Mouse (Mus musculus) myocyte (in vitro differentiated cells): ENCODE measurements around the gene Arhgap10. TPM values are rescaled to one million over a fixed set of nuclear protein-coding genes. Genes with fewer than 3 reads are reported as not detected.

Source experiments
- H3K27me3 ChIP-seq: one replicate; pipeline ENCODE4 v1.6.1; 2011; ENCODE audit not compliant: control insufficient read depth, insufficient read depth, insufficient read length
- H3K36me3 ChIP-seq: one replicate; pipeline ENCODE4 v1.6.1; 2011; ENCODE audit not compliant: control insufficient read depth, insufficient read depth
- H3K4me2 ChIP-seq: one replicate; pipeline ENCODE4 v1.6.1; 2011; ENCODE audit warnings: low read depth, control low read depth
- H3K4me3 ChIP-seq: one replicate; pipeline ENCODE4 v1.5.1; 2011; ENCODE audit warnings: mild to moderate bottlenecking, control low read depth, moderate library complexity
- H3K79me2 ChIP-seq: one replicate; pipeline ENCODE4 v1.6.1; 2011; ENCODE audit not compliant: control insufficient read depth, insufficient read depth
- H3ac ChIP-seq: one replicate; pipeline ENCODE4 v1.6.1; 2011; ENCODE audit not compliant: control insufficient read depth, insufficient read length
- CEBPB ChIP-seq: IDR thresholded peaks from 2 replicates; pipeline ENCODE4 v1.6.1; 2011; ENCODE audit warnings: mild to moderate bottlenecking, moderate library complexity; ENCODE audit not compliant: poor library complexity, insufficient read depth, severe bottlenecking
- E2F4 ChIP-seq: IDR thresholded peaks from one replicate; pipeline ENCODE4 v1.6.1; 2011; ENCODE audit warnings: mild to moderate bottlenecking, control low read depth, moderate library complexity; ENCODE audit not compliant: insufficient read depth
- MAX ChIP-seq: IDR thresholded peaks from one replicate; pipeline ENCODE4 v1.6.1; 2011; ENCODE audit warnings: low read depth, mild to moderate bottlenecking, control low read depth
- MYOD1 ChIP-seq, 3 experiments: IDR thresholded peaks; one replicate each; pipeline ENCODE4 v1.6.1; 2011; ENCODE audit warnings: control low read depth in 2 of 3, low read depth in 2 of 3, mild to moderate bottlenecking in 2 of 3, moderate library complexity in 1 of 3; ENCODE audit not compliant: insufficient read length in 2 of 3, control insufficient read depth in 1 of 3
- MYOG ChIP-seq, 3 experiments: IDR thresholded peaks; one replicate each; pipeline ENCODE4 v1.6.1; 2011; ENCODE audit warnings: control low read depth in 2 of 3, low read depth in 2 of 3, mild to moderate bottlenecking in 2 of 3; ENCODE audit not compliant: insufficient read length in 2 of 3, control insufficient read depth in 1 of 3, insufficient read depth in 1 of 3
- POLR2A ChIP-seq: IDR thresholded peaks from one replicate; pipeline ENCODE4 v1.6.1; 2011; ENCODE audit warnings: low read depth, mild to moderate bottlenecking, control low read depth, moderate library complexity; ENCODE audit not compliant: insufficient read length
- POLR2AphosphoS2 ChIP-seq: IDR thresholded peaks from one replicate; pipeline ENCODE4 v1.6.1; 2011; ENCODE audit warnings: low read depth, control low read depth; ENCODE audit not compliant: insufficient read length
- REST ChIP-seq: IDR thresholded peaks from one replicate; pipeline ENCODE4 v1.6.1; 2011; ENCODE audit warnings: mild to moderate bottlenecking, control low read depth, moderate library complexity; ENCODE audit not compliant: insufficient read depth, insufficient read length
- SRF ChIP-seq: IDR thresholded peaks from one replicate; pipeline ENCODE4 v1.6.1; 2011; ENCODE audit warnings: low read depth; ENCODE audit not compliant: control insufficient read depth, insufficient read length
- TCF12 ChIP-seq: IDR thresholded peaks from one replicate; pipeline ENCODE4 v1.6.1; 2011; ENCODE audit warnings: mild to moderate bottlenecking, control low read depth; ENCODE audit not compliant: poor library complexity, insufficient read depth, severe bottlenecking
- TCF3 ChIP-seq: IDR thresholded peaks from one replicate; pipeline ENCODE4 v1.6.1; 2011; ENCODE audit warnings: low read depth, control low read depth; ENCODE audit not compliant: insufficient read length
- USF1 ChIP-seq: IDR thresholded peaks from one replicate; pipeline ENCODE4 v1.6.1; 2011; ENCODE audit warnings: low read depth, mild to moderate bottlenecking, control low read depth, moderate library complexity
- polyA plus RNA-seq: library from polyadenylated mRNA; unstranded; fragments of >200 nt; fragmentation: generic; extraction: Trizol; gene quantifications from one replicate; pipeline ENCODE4 v1.2.1, GENCODE M21; 2012; ENCODE audit warnings: missing spikeins

The Arhgap10 gene
- polyA plus RNA-seq, 1 experiment: 18.1 TPM

- Histone ChIP-seq H3K4me2 (no peak overlapping the region), H3K79me2 (no peaks in the 10 kb centered on the region), H3ac (no peak overlapping the region), H3K4me3 (no peak overlapping the region), H3K36me3 (no peaks in the 10 kb centered on the region), H3K27me3 (no peaks in the 10 kb centered on the region)
- TF ChIP-seq REST (no peak), MAX (no peak), TCF12 (no peak), POLR2A (no peak), POLR2AphosphoS2 (no peak), CEBPB (no peak), USF1 (no peak), SRF (no peak), TCF3 (no peak), E2F4 (no peak), MYOD1 (IDR thresholded peaks at IDR 0.05; ENCODE audit: control insufficient read depth in 1 of 3, insufficient read length in 2 of 3, low read depth in 2 of 3) (no peak)
Observed at GRCm38 (mm10) chr8:77524906-77525305, 7.2 kb upstream of the Arhgap10 start.

- TF ChIP-seq E2F4 (no peak), MYOD1 (IDR thresholded peaks at IDR 0.05; ENCODE audit: control insufficient read depth in 1 of 3, insufficient read length in 2 of 3, low read depth in 2 of 3) (no peak), SRF (no peak), TCF3 (no peak), POLR2A (no peak), POLR2AphosphoS2 (no peak), MAX (no peak), MYOG (IDR thresholded peaks at IDR 0.05; ENCODE audit: control insufficient read depth in 1 of 3, insufficient read depth in 1 of 3, insufficient read length in 2 of 3, low read depth in 2 of 3) (no peak), CEBPB (no peak), USF1 (no peak), REST (no peak), TCF12 (no peak)
- no peak overlapping the region for H3ac ChIP-seq
- no peaks in the 10 kb centered on the region for H3K79me2 ChIP-seq
- no peaks in the 10 kb centered on the region for H3K27me3 ChIP-seq
- no peaks in the 10 kb centered on the region for H3K36me3 ChIP-seq
- H3K4me3 ChIP-seq: no peak overlapping the region
- H3K4me2 ChIP-seq: no peak overlapping the region
Observed at GRCm38 (mm10) chr8:77524018-77524615, 6.4 kb upstream of the Arhgap10 start.

- peaks cover 9% of the 10 kb centered on the region for H3K79me2 ChIP-seq
- H3K4me2 ChIP-seq: no peak overlapping the region
- no peak overlapping the region for H3ac ChIP-seq
- H3K27me3 ChIP-seq: no peaks in the 10 kb centered on the region
- no peak overlapping the region for H3K4me3 ChIP-seq
- TF ChIP-seq REST (no peak), E2F4 (no peak), MYOG (IDR thresholded peaks at IDR 0.05; ENCODE audit: control insufficient read depth in 1 of 3, insufficient read depth in 1 of 3, insufficient read length in 2 of 3, low read depth in 2 of 3) (no peak), MAX (no peak), POLR2A (no peak)
- no peaks in the 10 kb centered on the region for H3K36me3 ChIP-seq
Observed at GRCm38 (mm10) chr8:77522984-77523383, 5.2 kb upstream of the Arhgap10 start.

- Histone ChIP-seq H3K4me3 (no peak overlapping the region), H3K4me2 (no peak overlapping the region), H3K27me3 (no peaks in the 10 kb centered on the region), H3K79me2 (peaks cover 22% of the 10 kb centered on the region), H3K36me3 (no peaks in the 10 kb centered on the region), H3ac (no peak overlapping the region)
- TF ChIP-seq POLR2AphosphoS2 (no peak), CEBPB (no peak), REST (no peak), MYOD1 (IDR thresholded peaks at IDR 0.05; ENCODE audit: control insufficient read depth in 1 of 3, insufficient read length in 2 of 3, low read depth in 2 of 3) (no peak), TCF12 (no peak), SRF (no peak), MYOG (IDR thresholded peaks at IDR 0.05; ENCODE audit: control insufficient read depth in 1 of 3, insufficient read depth in 1 of 3, insufficient read length in 2 of 3, low read depth in 2 of 3) (no peak), USF1 (no peak), E2F4 (no peak), MAX (no peak), TCF3 (no peak), POLR2A (no peak)
Observed at GRCm38 (mm10) chr8:77521028-77521785, 3.5 kb upstream of the Arhgap10 start.

GRCm38 (mm10) chr8:77520601-77521000 is 2.8 kb upstream of the Arhgap10 start:
- Histone ChIP-seq H3K79me2 (peaks cover 28% of the 10 kb centered on the region), H3K27me3 (no peaks in the 10 kb centered on the region), H3K4me2 (no peak overlapping the region), H3K4me3 (no peak overlapping the region), H3ac (no peak overlapping the region), H3K36me3 (no peaks in the 10 kb centered on the region)
- TF ChIP-seq REST (no peak), CEBPB (no peak), E2F4 (no peak), POLR2A (no peak), MYOG (IDR thresholded peaks at IDR 0.05; ENCODE audit: control insufficient read depth in 1 of 3, insufficient read depth in 1 of 3, insufficient read length in 2 of 3, low read depth in 2 of 3) (no peak), POLR2AphosphoS2 (no peak), SRF (no peak), MAX (no peak), TCF12 (no peak)
